Mouse (Mus musculus): ENCODE measurements around the gene Slc26a10. TPM values are rescaled to one million over a fixed set of nuclear protein-coding genes. Genes with fewer than 3 reads are reported as not detected.

Gene Slc26a10
- polyA plus RNA-seq, 1 experiment from 2014 or later = 0.80 TPM

DNA sequence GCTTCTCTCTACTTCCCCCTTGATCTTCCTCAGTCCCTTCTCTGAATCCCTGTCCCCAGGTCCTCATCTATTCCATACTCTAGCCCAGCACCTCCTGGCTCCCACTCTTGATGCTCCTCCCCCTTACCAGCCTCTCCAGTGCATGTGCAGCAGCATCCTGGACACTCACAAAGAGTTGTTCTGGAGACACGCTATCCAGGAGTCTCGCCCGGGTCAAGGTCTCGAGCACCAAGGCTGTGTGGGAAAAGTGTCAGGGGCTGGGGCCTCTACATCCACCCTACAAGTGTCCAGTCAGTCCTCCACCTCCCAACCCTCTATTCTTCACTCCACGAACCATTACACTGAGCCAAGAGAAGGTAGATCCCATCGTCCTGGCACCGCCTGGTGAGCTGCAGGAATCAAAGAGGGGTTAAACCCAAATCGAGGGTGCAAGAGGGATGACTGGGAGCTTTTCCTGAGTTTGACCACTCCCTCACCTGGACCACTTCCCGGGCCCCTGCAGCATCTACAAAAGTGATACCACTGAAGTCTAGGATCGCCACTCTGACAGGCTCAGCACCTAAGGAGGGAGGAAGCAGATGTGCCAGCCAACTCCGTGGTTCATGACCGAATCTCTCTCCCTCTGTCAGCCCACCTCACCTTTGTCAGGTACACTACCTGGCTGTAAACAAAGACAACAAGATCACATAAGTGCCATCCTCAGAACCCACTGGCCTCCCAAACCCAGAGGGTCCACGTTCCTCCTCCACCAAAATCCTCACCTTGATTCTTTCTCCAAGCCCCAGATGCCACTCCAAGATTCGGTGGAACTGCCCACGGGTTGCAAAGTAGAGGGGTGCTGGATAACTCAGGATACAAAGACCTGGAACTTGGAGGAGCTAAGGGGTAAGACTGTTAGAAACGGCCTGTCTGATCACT is 7.0 kb downstream of the Slc26a10 start:
- H3K27ac ChIP-seq (ENCODE audit: low read depth, low read length) = no peak overlapping the region
- H3K36me3 ChIP-seq (ENCODE audit: control insufficient read depth, insufficient read depth, low read length) = peaks cover 12% of the 10 kb centered on the region
- H3K4me3 ChIP-seq (ENCODE audit: low read depth, low read length) = no peak overlapping the region
- peaks cover 24% of the 10 kb centered on the region for H3K27me3 ChIP-seq (ENCODE audit: control insufficient read depth, insufficient read depth, low read length)
- no peak for ATAC-seq (ENCODE audit: low read depth)
- no peak overlapping the region for H3K4me2 ChIP-seq (ENCODE audit: low read depth, low read length)
- H3K9me3 ChIP-seq (ENCODE audit: control insufficient read depth, low read length) = no peaks in the 10 kb centered on the region
- no peak overlapping the region for H3K9ac ChIP-seq (replicated peaks; ENCODE audit: low read depth, low read length)
- H3K4me1 ChIP-seq (ENCODE audit: control insufficient read depth, insufficient read depth, low read length) = peaks cover 16% of the 10 kb centered on the region
- WGBS = 84% methylated on average over 16 of the region's 16 CpGs

GRCm38 (mm10) chr10:127171631-127172200 is 8.7 kb downstream of the Slc26a10 start:
- 90% methylated on average over 15 of the region's 15 CpGs for WGBS
- H3K27me3 ChIP-seq (ENCODE audit: control insufficient read depth, insufficient read depth, low read length) = peaks cover 19% of the 10 kb centered on the region
- no peak for ATAC-seq (ENCODE audit: low read depth)

DNA sequence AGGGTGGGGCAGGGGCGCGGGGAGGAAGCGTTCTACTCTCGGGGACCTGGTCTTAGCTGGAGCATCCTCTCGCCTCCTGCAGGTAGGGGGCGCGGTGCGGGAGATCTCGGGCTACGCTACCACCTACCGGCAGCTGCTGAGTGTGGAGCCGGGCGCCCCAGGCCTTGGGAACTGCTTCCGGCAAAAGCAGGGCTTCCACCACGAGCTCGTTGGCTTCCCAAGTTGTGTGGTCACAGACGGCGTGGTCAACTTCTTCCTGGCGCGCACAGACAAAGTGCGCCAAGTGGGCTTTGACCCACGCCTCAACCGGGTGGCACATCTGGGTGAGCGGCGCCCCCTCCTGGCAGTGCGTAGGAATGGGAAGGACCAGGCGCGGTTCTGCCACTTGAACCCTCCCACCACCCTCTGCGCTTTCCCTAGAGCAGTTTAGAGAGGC is 9.6 kb downstream of the Slc26a10 start:
- ATAC-seq (ENCODE audit: low read depth) = peak; percentile 41; the same call in 1 of the 2 replicates
- WGBS = 2% methylated on average over 29 of the region's 29 CpGs
- Histone ChIP-seq H3K4me1 (ENCODE audit: control insufficient read depth, insufficient read depth, low read length) (peaks cover 21% of the 10 kb centered on the region), H3K9ac (replicated peaks; ENCODE audit: low read depth, low read length) (no peak overlapping the region), H3K36me3 (ENCODE audit: control insufficient read depth, insufficient read depth, low read length) (peaks cover 12% of the 10 kb centered on the region), H3K27me3 (ENCODE audit: control insufficient read depth, insufficient read depth, low read length) (peaks cover 16% of the 10 kb centered on the region), H3K4me3 (ENCODE audit: low read depth, low read length) (peak overlapping the region; percentile 15), H3K27ac (ENCODE audit: low read depth, low read length) (no peak overlapping the region), H3K9me3 (ENCODE audit: control insufficient read depth, low read length) (no peaks in the 10 kb centered on the region), H3K4me2 (ENCODE audit: low read depth, low read length) (peak overlapping the region; percentile 38)

More at GRCm38 (mm10) chr10:127171631-127172200, 8.7 kb downstream of the Slc26a10 start:
- no peak overlapping the region for H3K9ac ChIP-seq (replicated peaks; ENCODE audit: low read depth, low read length)
- no peak overlapping the region for H3K27ac ChIP-seq (ENCODE audit: low read depth, low read length)
- H3K4me2 ChIP-seq (ENCODE audit: low read depth, low read length) = no peak overlapping the region
- no peak overlapping the region for H3K4me3 ChIP-seq (ENCODE audit: low read depth, low read length)
- H3K36me3 ChIP-seq (ENCODE audit: control insufficient read depth, insufficient read depth, low read length) = peaks cover 12% of the 10 kb centered on the region
- peaks cover 19% of the 10 kb centered on the region for H3K4me1 ChIP-seq (ENCODE audit: control insufficient read depth, insufficient read depth, low read length)
- H3K9me3 ChIP-seq (ENCODE audit: control insufficient read depth, low read length) = no peaks in the 10 kb centered on the region

DNA sequence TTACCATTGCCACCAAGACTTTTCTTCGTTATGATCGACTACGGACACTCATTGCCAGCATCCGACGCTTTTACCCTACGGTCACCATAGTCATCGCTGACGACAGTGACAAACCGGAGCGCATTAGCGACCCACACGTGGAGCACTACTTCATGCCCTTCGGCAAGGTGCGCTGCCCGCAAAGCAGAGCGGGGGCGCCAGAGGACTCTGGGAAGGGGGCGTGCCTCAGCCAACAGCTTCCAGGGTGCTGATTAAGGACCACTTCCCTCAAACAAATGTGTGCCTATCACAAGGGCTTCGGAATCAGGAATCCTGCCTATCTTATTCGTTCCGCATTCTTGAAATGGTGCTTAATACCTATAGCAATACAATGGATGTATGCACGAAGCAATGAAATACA is 10.4 kb downstream of the Slc26a10 start:
- H3K4me2 ChIP-seq (ENCODE audit: low read depth, low read length) = peak overlapping the region; percentile 38; the same call in 1 of the 2 replicates
- ATAC-seq (ENCODE audit: low read depth) = no peak
- no peaks in the 10 kb centered on the region for H3K9me3 ChIP-seq (ENCODE audit: control insufficient read depth, low read length)
- H3K9ac ChIP-seq (replicated peaks; ENCODE audit: low read depth, low read length) = no peak overlapping the region
- 4% methylated on average over 22 of the region's 22 CpGs for WGBS
- peaks cover 21% of the 10 kb centered on the region for H3K4me1 ChIP-seq (ENCODE audit: control insufficient read depth, insufficient read depth, low read length)
- H3K36me3 ChIP-seq (ENCODE audit: control insufficient read depth, insufficient read depth, low read length) = peaks cover 12% of the 10 kb centered on the region
- H3K27ac ChIP-seq (ENCODE audit: low read depth, low read length) = no peak overlapping the region
- 0 out of 2 replicates have a peak overlapping the region, but pooled peaks have one; percentile 7 for H3K4me3 ChIP-seq (ENCODE audit: low read depth, low read length)
- peaks cover 20% of the 10 kb centered on the region for H3K27me3 ChIP-seq (ENCODE audit: control insufficient read depth, insufficient read depth, low read length)

DNA sequence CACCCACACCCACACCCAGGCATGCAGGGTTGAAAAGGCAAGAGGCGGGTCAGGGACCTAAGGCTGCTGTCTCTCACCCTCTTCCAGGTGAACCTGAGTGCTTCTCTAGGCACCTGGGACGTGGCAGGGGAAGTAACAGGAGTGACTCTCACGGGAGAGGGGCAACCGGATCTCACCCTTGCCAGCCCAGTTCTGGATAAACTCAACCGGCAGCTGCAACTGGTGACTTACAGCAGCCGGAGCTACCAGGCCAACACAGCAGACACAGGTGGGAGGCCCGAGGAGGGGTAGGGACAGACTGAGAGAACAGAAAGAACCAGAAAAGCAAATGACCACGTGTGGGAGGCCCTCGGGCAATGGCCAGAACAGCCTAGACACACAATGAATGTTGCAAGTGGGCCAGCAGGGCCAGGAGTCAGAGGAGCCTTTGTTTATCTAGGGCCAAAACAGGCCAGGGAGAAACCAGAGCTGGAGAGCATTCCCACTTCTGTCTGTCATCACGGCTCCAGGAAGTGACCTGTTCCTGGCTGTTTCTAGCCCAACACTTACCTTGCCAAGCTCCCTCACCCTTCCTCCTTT is 12.7 kb downstream of the Slc26a10 start:
- Histone ChIP-seq H3K36me3 (ENCODE audit: control insufficient read depth, insufficient read depth, low read length) (peaks cover 12% of the 10 kb centered on the region), H3K4me3 (ENCODE audit: low read depth, low read length) (peak overlapping the region; percentile 87; the same call in 1 of the 2 replicates), H3K9ac (replicated peaks; ENCODE audit: low read depth, low read length) (no peak overlapping the region), H3K4me1 (ENCODE audit: control insufficient read depth, insufficient read depth, low read length) (peaks cover 21% of the 10 kb centered on the region), H3K27ac (ENCODE audit: low read depth, low read length) (no peak overlapping the region), H3K27me3 (ENCODE audit: control insufficient read depth, insufficient read depth, low read length) (peaks cover 20% of the 10 kb centered on the region), H3K4me2 (ENCODE audit: low read depth, low read length) (peak overlapping the region; percentile 67; the same call in 1 of the 2 replicates), H3K9me3 (ENCODE audit: control insufficient read depth, low read length) (no peaks in the 10 kb centered on the region)
- WGBS = 54% methylated on average over 10 of the region's 10 CpGs
- ATAC-seq (ENCODE audit: low read depth) = no peak

GRCm38 (mm10) chr10:127166771-127167613 is 13.5 kb downstream of the Slc26a10 start:
- Histone ChIP-seq H3K36me3 (ENCODE audit: control insufficient read depth, insufficient read depth, low read length) (peaks cover 8% of the 10 kb centered on the region), H3K4me1 (ENCODE audit: control insufficient read depth, insufficient read depth, low read length) (peaks cover 21% of the 10 kb centered on the region), H3K27ac (ENCODE audit: low read depth, low read length) (peak overlapping the region; percentile 91), H3K9ac (replicated peaks; ENCODE audit: low read depth, low read length) (peak overlapping the region; percentile 96), H3K4me3 (ENCODE audit: low read depth, low read length) (peak overlapping the region; percentile 87), H3K9me3 (ENCODE audit: control insufficient read depth, low read length) (no peaks in the 10 kb centered on the region), H3K27me3 (ENCODE audit: control insufficient read depth, insufficient read depth, low read length) (peaks cover 20% of the 10 kb centered on the region), H3K4me2 (ENCODE audit: low read depth, low read length) (peak overlapping the region; percentile 67)
- no peak for ATAC-seq (ENCODE audit: low read depth)
- WGBS = 21% methylated on average over 15 of the region's 15 CpGs

- peak overlapping the region; percentile 91 for H3K27ac ChIP-seq (ENCODE audit: low read depth, low read length)
- peaks cover 20% of the 10 kb centered on the region for H3K27me3 ChIP-seq (ENCODE audit: control insufficient read depth, insufficient read depth, low read length)
- ATAC-seq (ENCODE audit: low read depth) = no peak
- peaks cover 21% of the 10 kb centered on the region for H3K4me1 ChIP-seq (ENCODE audit: control insufficient read depth, insufficient read depth, low read length)
- WGBS = 2% methylated on average over 11 of the region's 11 CpGs
- H3K4me2 ChIP-seq (ENCODE audit: low read depth, low read length) = peak overlapping the region; percentile 67
- peak overlapping the region; percentile 96 for H3K9ac ChIP-seq (replicated peaks; ENCODE audit: low read depth, low read length)
- H3K9me3 ChIP-seq (ENCODE audit: control insufficient read depth, low read length) = no peaks in the 10 kb centered on the region
- H3K4me3 ChIP-seq (ENCODE audit: low read depth, low read length) = peak overlapping the region; percentile 87
- H3K36me3 ChIP-seq (ENCODE audit: control insufficient read depth, insufficient read depth, low read length) = peaks cover 8% of the 10 kb centered on the region
Measured at GRCm38 (mm10) chr10:127166404-127166715, 14.1 kb downstream of the Slc26a10 start.

DNA sequence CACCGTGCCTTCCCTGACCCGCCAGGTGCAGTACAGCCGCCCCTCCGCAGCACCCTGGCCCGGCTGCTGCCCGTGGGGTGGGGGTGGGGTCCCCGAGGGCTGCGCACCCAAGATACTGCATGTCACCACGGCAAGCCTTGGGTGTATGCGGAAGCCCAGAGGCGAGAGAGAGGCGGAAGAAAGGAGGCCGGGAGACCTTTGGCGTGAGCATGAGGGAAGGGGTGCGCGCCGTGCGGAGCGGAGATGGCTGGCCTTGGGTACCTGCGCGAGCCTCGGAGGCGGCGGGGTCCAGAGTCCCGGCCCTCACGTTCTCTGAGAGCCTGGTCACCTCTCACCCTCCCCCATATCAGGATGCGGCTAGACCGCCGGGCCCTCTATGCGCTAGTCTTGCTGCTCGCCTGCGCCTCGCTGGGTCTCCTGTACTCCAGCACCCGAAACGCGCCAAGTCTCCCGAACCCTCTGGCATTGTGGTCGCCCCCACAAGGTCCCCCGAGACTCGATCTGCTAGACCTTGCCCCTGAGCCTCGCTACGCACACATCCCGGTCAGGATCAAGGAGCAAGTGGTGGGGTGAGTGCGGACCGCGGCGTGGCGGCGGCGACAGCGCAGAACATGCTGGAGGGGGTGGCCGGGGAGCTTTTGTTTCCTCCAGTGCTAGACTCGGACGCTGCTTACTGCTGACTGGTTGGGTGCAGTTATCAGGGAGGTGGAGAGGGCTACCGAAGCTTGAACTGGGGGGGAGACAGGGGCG is 14.6 kb downstream of the Slc26a10 start:
- Histone ChIP-seq H3K9me3 (ENCODE audit: control insufficient read depth, low read length) (no peaks in the 10 kb centered on the region), H3K27me3 (ENCODE audit: control insufficient read depth, insufficient read depth, low read length) (peaks cover 18% of the 10 kb centered on the region), H3K4me1 (ENCODE audit: control insufficient read depth, insufficient read depth, low read length) (peaks cover 21% of the 10 kb centered on the region), H3K9ac (replicated peaks; ENCODE audit: low read depth, low read length) (peak overlapping the region; percentile 96), H3K36me3 (ENCODE audit: control insufficient read depth, insufficient read depth, low read length) (peaks cover 5% of the 10 kb centered on the region), H3K4me2 (ENCODE audit: low read depth, low read length) (peak overlapping the region; percentile 67), H3K4me3 (ENCODE audit: low read depth, low read length) (peak overlapping the region; percentile 87), H3K27ac (ENCODE audit: low read depth, low read length) (peak overlapping the region; percentile 91)
- peak; percentile 66 for ATAC-seq (ENCODE audit: low read depth)
- WGBS = under 1% methylated on average over 55 of the region's 56 CpGs
